ENCODE assay signal across 22 mouse cellular contexts in genomic region chr1:46003472-46003871, GRCm38 (mm10).
DNase-seq lines count a peak whose midpoint lies in the region; ATAC-seq and TF ChIP-seq lines count a peak whose summit lies in the region.
"Had no signal": no experiment of that assay in that cellular context is flagged by ENCODE, and none has a peak within 500 bp of the region (broad histone marks: within the 10 kb centered on the region; RNA-seq: fewer than 3 reads in every experiment).

No protein-coding gene starts in this region.

- H3K4me2 ChIP-seq in intestine, embryonic 14.5 days (ENCODE audit: low read length) = no peak overlapping the region
- H3K4me2 ChIP-seq in intestine, embryonic 15.5 days (replicated peaks) = no peak overlapping the region
- H3K4me2 ChIP-seq in intestine, embryonic 16.5 days (ENCODE audit: low read depth, low read length) = no peak overlapping the region
- no peak overlapping the region for H3K4me2 ChIP-seq in intestine, postnatal 0 days (replicated peaks; ENCODE audit: low read depth)
- H3K4me2 ChIP-seq in midbrain, embryonic 11.5 days = no peak overlapping the region

- H3K9me3 ChIP-seq in intestine, embryonic 14.5 days (ENCODE audit: control insufficient read depth, low read length) = no peaks in the 10 kb centered on the region
- no peaks in the 10 kb centered on the region for H3K9me3 ChIP-seq in intestine, embryonic 15.5 days
- H3K9me3 ChIP-seq in intestine, embryonic 16.5 days (ENCODE audit: control insufficient read depth, low read length) = no peaks in the 10 kb centered on the region
- H3K9me3 ChIP-seq in intestine, postnatal 0 days (ENCODE audit: control insufficient read depth) = no peaks in the 10 kb centered on the region
- H3K9me3 ChIP-seq in limb, embryonic 10.5 days (replicated peaks) = no peaks in the 10 kb centered on the region
- no peaks in the 10 kb centered on the region for H3K9me3 ChIP-seq in midbrain, embryonic 11.5 days (ENCODE audit: control insufficient read depth, low read length)
- H3K9me3 ChIP-seq: G1E had no signal

- no peaks in the 10 kb centered on the region for H3K4me1 ChIP-seq in intestine, embryonic 14.5 days (replicated peaks; ENCODE audit: control insufficient read depth, insufficient read depth, low read length)
- H3K4me1 ChIP-seq in intestine, embryonic 15.5 days (replicated peaks) = no peaks in the 10 kb centered on the region
- H3K4me1 ChIP-seq in intestine, embryonic 16.5 days (ENCODE audit: control insufficient read depth, insufficient read depth, low read length) = no peaks in the 10 kb centered on the region
- no peaks in the 10 kb centered on the region for H3K4me1 ChIP-seq in intestine, postnatal 0 days (replicated peaks; ENCODE audit: control insufficient read depth, insufficient read depth, low read length)
- H3K4me1 ChIP-seq in limb, embryonic 10.5 days = no peaks in the 10 kb centered on the region
- H3K4me1 ChIP-seq in midbrain, embryonic 11.5 days (ENCODE audit: control insufficient read depth, insufficient read depth, low read length) = no peaks in the 10 kb centered on the region

- no peaks in the 10 kb centered on the region for H3K36me3 ChIP-seq in intestine, embryonic 14.5 days (ENCODE audit: control insufficient read depth, insufficient read depth, low read length)
- H3K36me3 ChIP-seq in intestine, embryonic 15.5 days = no peaks in the 10 kb centered on the region
- no peaks in the 10 kb centered on the region for H3K36me3 ChIP-seq in intestine, embryonic 16.5 days (ENCODE audit: control insufficient read depth, insufficient read depth, low read length)
- H3K36me3 ChIP-seq in intestine, postnatal 0 days (ENCODE audit: control insufficient read depth, insufficient read depth) = no peaks in the 10 kb centered on the region
- no peaks in the 10 kb centered on the region for H3K36me3 ChIP-seq in limb, embryonic 10.5 days
- H3K36me3 ChIP-seq in midbrain, embryonic 11.5 days (ENCODE audit: control insufficient read depth, insufficient read depth, low read length) = no peaks in the 10 kb centered on the region
- H3K36me3 ChIP-seq: G1E had no signal

- no peaks in the 10 kb centered on the region for H3K27me3 ChIP-seq in intestine, embryonic 14.5 days (replicated peaks; ENCODE audit: control insufficient read depth, insufficient read depth, low read length)
- no peaks in the 10 kb centered on the region for H3K27me3 ChIP-seq in intestine, embryonic 15.5 days (replicated peaks)
- H3K27me3 ChIP-seq in intestine, embryonic 16.5 days (replicated peaks; ENCODE audit: control insufficient read depth, insufficient read depth, low read length) = no peaks in the 10 kb centered on the region
- H3K27me3 ChIP-seq in intestine, postnatal 0 days (replicated peaks; ENCODE audit: control insufficient read depth, insufficient read depth, low read length) = no peaks in the 10 kb centered on the region
- no peaks in the 10 kb centered on the region for H3K27me3 ChIP-seq in limb, embryonic 10.5 days (ENCODE audit: low read depth, poor library complexity, severe bottlenecking)
- no peaks in the 10 kb centered on the region for H3K27me3 ChIP-seq in midbrain, embryonic 11.5 days (ENCODE audit: control insufficient read depth, insufficient read depth, low read length)
- H3K27me3 ChIP-seq: CH12.LX had no signal

- no peak for DNase-seq in intestine, embryonic 14.5 days (ENCODE audit: low spot score)
- DNase-seq in spleen, adult 18-20 months = no peak
- DNase-seq in frontal cortex, postnatal 10 days (ENCODE audit: low spot score in 2 of 2) = no peak
- no peak for DNase-seq in limb, embryonic 10.5 days (ENCODE audit: low spot score)
- DNase-seq in midbrain, embryonic 11.5 days (ENCODE audit: low spot score, missing footprints) = no peak
- DNase-seq: adrenal gland, adult 2 months; adrenal gland, adult 8-10 months; adrenal gland, postnatal 10 days; adrenal gland, postnatal 14 days; adrenal gland, postnatal 25 days; adrenal gland, postnatal 36 days; B cell, adult 2 months; cerebellum, adult 11 months; cerebellum, adult 11-12 months had no signal

- no peak overlapping the region for H3K4me3 ChIP-seq in intestine, embryonic 14.5 days (ENCODE audit: low read depth, low read length)
- no peak overlapping the region for H3K4me3 ChIP-seq in intestine, embryonic 15.5 days (replicated peaks)
- H3K4me3 ChIP-seq in intestine, embryonic 16.5 days (ENCODE audit: low read length) = no peak overlapping the region
- H3K4me3 ChIP-seq in intestine, postnatal 0 days (ENCODE audit: low read depth, low read length) = no peak overlapping the region
- no peak overlapping the region for H3K4me3 ChIP-seq in limb, embryonic 10.5 days
- no peak overlapping the region for H3K4me3 ChIP-seq in midbrain, embryonic 11.5 days (ENCODE audit: low read depth, low read length)

- no peak overlapping the region for H3K27ac ChIP-seq in intestine, embryonic 14.5 days (ENCODE audit: low read depth)
- H3K27ac ChIP-seq in intestine, embryonic 15.5 days = no peak overlapping the region
- H3K27ac ChIP-seq in intestine, embryonic 16.5 days (ENCODE audit: low read length) = no peak overlapping the region
- H3K27ac ChIP-seq in intestine, postnatal 0 days (ENCODE audit: low read depth, low read length) = no peak overlapping the region
- no peak overlapping the region for H3K27ac ChIP-seq in limb, embryonic 10.5 days
- no peak overlapping the region for H3K27ac ChIP-seq in midbrain, embryonic 11.5 days (ENCODE audit: low read depth, low read length)

- no peak overlapping the region for H3K9ac ChIP-seq in intestine, embryonic 14.5 days (ENCODE audit: low read length)
- no peak overlapping the region for H3K9ac ChIP-seq in intestine, embryonic 15.5 days
- no peak overlapping the region for H3K9ac ChIP-seq in intestine, embryonic 16.5 days (ENCODE audit: low read depth, low read length)
- H3K9ac ChIP-seq in intestine, postnatal 0 days (ENCODE audit: low read depth, low read length) = no peak overlapping the region
- no peak overlapping the region for H3K9ac ChIP-seq in midbrain, embryonic 11.5 days (ENCODE audit: low read length)

- peak; percentile 79; the same call in 1 of the 2 replicates for ATAC-seq in intestine, embryonic 14.5 days (replicated peaks; ENCODE audit: low FRiP score, low TSS enrichment, low read depth)
- peak; percentile 75 for ATAC-seq in intestine, embryonic 15.5 days
- peak; percentile 75 for ATAC-seq in intestine, embryonic 16.5 days
- peak; percentile 26; the same call in 1 of the 2 replicates for ATAC-seq in intestine, postnatal 0 days
- no peak for ATAC-seq in midbrain, embryonic 11.5 days (ENCODE audit: low FRiP score)
- ATAC-seq: activated CD4-positive, CD25-positive, alpha-beta regulatory T cell, adult 4 months; CD4-positive, CD25-positive, alpha-beta regulatory T cell, adult 4 months; Patski had no signal

- WGBS in intestine, embryonic 14.5 days = 44% methylated on average over 2 of the region's 2 CpGs
- 50% methylated on average over 2 of the region's 2 CpGs for WGBS in intestine, embryonic 15.5 days
- WGBS in intestine, embryonic 16.5 days = 51% methylated on average over 2 of the region's 2 CpGs
- 33% methylated on average over 2 of the region's 2 CpGs for WGBS in intestine, postnatal 0 days
- 42% methylated on average over 2 of the region's 2 CpGs for WGBS in limb, embryonic 10.5 days
- WGBS in midbrain, embryonic 11.5 days = 75% methylated on average over 2 of the region's 2 CpGs

- TF ChIP-seq CTCF in intestine, postnatal 0 days (IDR thresholded peaks at IDR 0.05; ENCODE audit: low read depth) = no peak
